Mouse (Mus musculus): Measurements from ENCODE around the gene 1700001O22Rik. TPM values are rescaled to one million over a fixed set of nuclear protein-coding genes. Genes with fewer than 3 reads are reported as not detected.

Gene 1700001O22Rik
- total and polyA plus RNA-seq, 2 experiments from 2014 or later = 1.4 to 1.8 TPM

DNA sequence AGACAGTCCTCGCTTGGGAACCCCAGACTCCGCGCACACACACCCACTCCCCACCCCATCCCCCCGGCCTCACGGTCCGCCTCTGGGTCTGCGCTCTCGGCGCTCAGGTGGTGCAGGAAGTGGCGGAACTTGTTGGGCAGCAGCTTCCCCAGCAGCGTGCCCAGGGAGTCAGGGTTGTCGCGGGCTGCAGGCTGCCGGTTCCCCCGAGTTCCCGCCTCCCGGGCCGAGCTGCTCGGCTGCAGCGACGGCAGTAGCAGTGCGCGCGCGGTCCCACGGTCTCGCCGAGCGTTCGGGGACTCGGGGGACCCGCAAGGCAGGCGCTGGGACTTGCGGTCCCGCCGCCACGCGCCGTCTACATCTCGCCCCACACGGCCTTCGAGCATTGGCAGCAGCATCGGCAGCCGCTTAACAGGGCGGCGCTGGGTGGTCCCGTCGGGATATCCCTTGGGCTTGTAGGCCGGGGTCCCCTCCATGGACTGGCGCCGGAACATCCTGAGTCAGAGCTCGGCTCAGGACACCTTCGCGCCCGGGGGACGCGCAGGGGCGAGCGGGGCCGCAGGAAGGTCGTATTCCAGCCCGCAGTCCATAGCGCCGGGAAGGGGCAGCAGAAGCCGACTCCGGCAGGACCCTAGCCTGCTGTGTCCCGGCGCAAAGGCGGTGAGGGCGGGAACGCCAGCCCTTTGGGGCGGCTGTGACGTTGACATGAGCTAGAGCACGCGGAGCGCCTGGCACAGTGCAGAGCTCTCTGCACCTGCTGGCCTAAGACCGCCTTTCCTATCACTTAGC is 2.2 kb downstream of the 1700001O22Rik start:
- H3K9ac ChIP-seq = peak overlapping the region; percentile 58
- ATAC-seq = peak; percentile 64
- no peak overlapping the region for H3K27ac ChIP-seq (ENCODE audit: low read depth, low read length)
- 3% methylated on average over 77 of the region's 77 CpGs for WGBS
- no peaks in the 10 kb centered on the region; the same call in 1 of the 2 replicates for H3K27me3 ChIP-seq (ENCODE audit: insufficient read depth, low read length)
- peak overlapping the region; percentile 39 for H3K4me3 ChIP-seq (ENCODE audit: low read depth, low read length)
- no peaks in the 10 kb centered on the region for H3K36me3 ChIP-seq (ENCODE audit: insufficient read depth)
- H3K9me3 ChIP-seq (ENCODE audit: low read length) = no peaks in the 10 kb centered on the region
- H3K4me2 ChIP-seq (ENCODE audit: low read depth) = peak overlapping the region; percentile 82
- peak; percentile 50 for DNase-seq
- H3K4me1 ChIP-seq (ENCODE audit: insufficient read depth) = peaks cover 25% of the 10 kb centered on the region
- no peak for TF ChIP-seq CTCF (IDR thresholded peaks at IDR 0.05; ENCODE audit: low read depth)

- Histone ChIP-seq H3K4me1 (ENCODE audit: insufficient read depth) (peaks cover 30% of the 10 kb centered on the region), H3K27ac (ENCODE audit: low read depth, low read length) (no peak overlapping the region), H3K36me3 (ENCODE audit: insufficient read depth) (no peaks in the 10 kb centered on the region), H3K4me3 (ENCODE audit: low read depth, low read length) (peak overlapping the region; percentile 39; the same call in 1 of the 2 replicates), H3K9ac (peak overlapping the region; percentile 58; the same call in 1 of the 2 replicates), H3K27me3 (ENCODE audit: insufficient read depth, low read length) (no peaks in the 10 kb centered on the region; the same call in 1 of the 2 replicates), H3K9me3 (ENCODE audit: low read length) (no peaks in the 10 kb centered on the region), H3K4me2 (ENCODE audit: low read depth) (peak overlapping the region; percentile 82)
- 36% methylated on average over 7 of the region's 7 CpGs for WGBS
- DNase-seq = no peak
- no peak for TF ChIP-seq CTCF (IDR thresholded peaks at IDR 0.05; ENCODE audit: low read depth)
- ATAC-seq = no peak
Measured at GRCm38 (mm10) chr2:30800671-30801066, 2.8 kb downstream of the 1700001O22Rik start.

DNA sequence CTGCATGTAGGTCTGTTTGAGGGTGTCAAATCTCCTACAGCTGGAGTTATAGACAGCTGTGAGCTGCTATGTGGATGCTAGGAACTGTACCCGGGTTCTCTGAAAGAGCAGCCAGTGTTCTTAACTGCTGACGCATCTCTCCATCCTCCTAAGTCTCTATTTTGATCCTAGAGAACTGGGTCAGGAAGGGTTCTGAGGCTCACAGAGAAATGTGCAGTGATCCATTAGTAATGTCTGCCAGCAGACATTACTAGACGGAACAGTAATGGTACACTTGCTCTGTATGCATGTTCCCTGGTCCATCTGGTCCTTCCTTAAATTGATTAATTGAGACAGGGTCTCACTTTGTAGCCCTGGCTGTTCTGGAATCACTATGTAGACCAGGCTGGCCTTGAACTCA is 4.0 kb downstream of the 1700001O22Rik start:
- H3K4me2 ChIP-seq (ENCODE audit: low read depth) = no peak overlapping the region
- H3K27me3 ChIP-seq (ENCODE audit: insufficient read depth, low read length) = no peaks in the 10 kb centered on the region; the same call in 1 of the 2 replicates
- H3K9me3 ChIP-seq (ENCODE audit: low read length) = no peaks in the 10 kb centered on the region
- H3K36me3 ChIP-seq (ENCODE audit: insufficient read depth) = no peaks in the 10 kb centered on the region
- H3K4me1 ChIP-seq (ENCODE audit: insufficient read depth) = peaks cover 30% of the 10 kb centered on the region
- WGBS = 81% methylated on average over 3 of the region's 3 CpGs
- no peak overlapping the region for H3K27ac ChIP-seq (ENCODE audit: low read depth, low read length)
- no peak overlapping the region for H3K4me3 ChIP-seq (ENCODE audit: low read depth, low read length)
- no peak overlapping the region for H3K9ac ChIP-seq
- TF ChIP-seq CTCF (IDR thresholded peaks at IDR 0.05; ENCODE audit: low read depth) = no peak
- DNase-seq (no peak), ATAC-seq (no peak)

- H3K4me3 ChIP-seq (ENCODE audit: low read depth, low read length) = 0 out of 2 replicates have a peak overlapping the region, but pooled peaks have one; percentile 2
Measured at GRCm38 (mm10) chr2:30796382-30796781, 7.1 kb downstream of the 1700001O22Rik start.

GRCm38 (mm10) chr2:30795889-30796275 is 7.6 kb downstream of the 1700001O22Rik start:
- peak overlapping the region; percentile 34; the same call in 1 of the 2 replicates for H3K9ac ChIP-seq
- H3K9me3 ChIP-seq (ENCODE audit: low read length) = no peaks in the 10 kb centered on the region
- H3K36me3 ChIP-seq (ENCODE audit: insufficient read depth) = no peaks in the 10 kb centered on the region
- DNase-seq (no peak), ATAC-seq (no peak)
- WGBS = 59% methylated on average over 5 of the region's 5 CpGs
- no peak for TF ChIP-seq CTCF (IDR thresholded peaks at IDR 0.05; ENCODE audit: low read depth)
- H3K4me2 ChIP-seq (ENCODE audit: low read depth) = peak overlapping the region; percentile 41
- no peaks in the 10 kb centered on the region for H3K27me3 ChIP-seq (ENCODE audit: insufficient read depth, low read length)
- peaks cover 20% of the 10 kb centered on the region for H3K4me1 ChIP-seq (ENCODE audit: insufficient read depth)
- H3K27ac ChIP-seq (ENCODE audit: low read depth, low read length) = peak overlapping the region; percentile 64
- no peak overlapping the region for H3K4me3 ChIP-seq (ENCODE audit: low read depth, low read length)

More at GRCm38 (mm10) chr2:30796382-30796781, 7.1 kb downstream of the 1700001O22Rik start:
- WGBS = 2% methylated on average over 11 of the region's 11 CpGs
- H3K9me3 ChIP-seq (ENCODE audit: low read length) = no peaks in the 10 kb centered on the region
- H3K4me1 ChIP-seq (ENCODE audit: insufficient read depth) = peaks cover 25% of the 10 kb centered on the region
- peak overlapping the region; percentile 41 for H3K4me2 ChIP-seq (ENCODE audit: low read depth)
- peak overlapping the region; percentile 34 for H3K9ac ChIP-seq
- no peaks in the 10 kb centered on the region for H3K36me3 ChIP-seq (ENCODE audit: insufficient read depth)
- ATAC-seq = peak; percentile 88
- H3K27ac ChIP-seq (ENCODE audit: low read depth, low read length) = peak overlapping the region; percentile 68
- DNase-seq = peak; percentile 95
- H3K27me3 ChIP-seq (ENCODE audit: insufficient read depth, low read length) = no peaks in the 10 kb centered on the region
- no peak for TF ChIP-seq CTCF (IDR thresholded peaks at IDR 0.05; ENCODE audit: low read depth)

DNA sequence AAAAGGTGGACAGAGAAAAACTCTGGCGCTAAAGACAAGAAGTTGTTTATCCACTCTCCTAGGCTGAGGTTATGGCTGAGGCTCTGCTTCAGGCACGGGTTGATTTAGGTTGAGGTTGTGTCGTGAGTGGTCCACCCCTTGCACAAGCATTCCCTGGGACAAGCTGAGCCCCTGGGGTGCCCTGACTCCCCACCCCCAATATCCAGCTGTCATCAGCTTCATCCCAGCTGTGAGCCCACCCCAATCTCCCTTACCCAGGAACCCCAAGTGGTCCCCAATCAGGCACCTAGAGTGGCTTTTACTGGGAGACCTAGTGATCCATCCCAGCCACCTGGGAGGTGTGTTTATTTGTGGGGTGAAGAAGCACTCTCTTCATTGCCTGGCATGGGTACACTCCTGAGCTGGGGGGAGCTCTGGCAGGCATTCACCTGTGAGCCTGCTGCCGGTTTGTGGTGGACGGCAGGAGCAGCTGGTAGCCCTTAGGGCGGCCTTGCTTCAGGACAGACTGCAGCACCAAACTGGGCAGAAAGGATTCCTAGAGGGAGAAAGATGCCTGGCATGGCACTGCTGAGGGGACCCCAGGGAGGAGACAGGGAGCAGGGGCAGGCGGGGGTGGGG is 8.1 kb downstream of the 1700001O22Rik start:
- H3K36me3 ChIP-seq (ENCODE audit: insufficient read depth) = no peaks in the 10 kb centered on the region
- no peaks in the 10 kb centered on the region for H3K9me3 ChIP-seq (ENCODE audit: low read length)
- 66% methylated on average over 7 of the region's 7 CpGs for WGBS
- H3K4me3 ChIP-seq (ENCODE audit: low read depth, low read length) = no peak overlapping the region
- peaks cover 17% of the 10 kb centered on the region for H3K4me1 ChIP-seq (ENCODE audit: insufficient read depth)
- no peak for TF ChIP-seq CTCF (IDR thresholded peaks at IDR 0.05; ENCODE audit: low read depth)
- no peak overlapping the region for H3K4me2 ChIP-seq (ENCODE audit: low read depth)
- no peak for DNase-seq
- H3K9ac ChIP-seq = no peak overlapping the region
- no peak overlapping the region for H3K27ac ChIP-seq (ENCODE audit: low read depth, low read length)
- H3K27me3 ChIP-seq (ENCODE audit: insufficient read depth, low read length) = no peaks in the 10 kb centered on the region
- no peak for ATAC-seq

All from forebrain, postnatal 0 days (tissue).